Mouse (Mus musculus): ENCODE measurements around the gene Mgat5.

DNA sequence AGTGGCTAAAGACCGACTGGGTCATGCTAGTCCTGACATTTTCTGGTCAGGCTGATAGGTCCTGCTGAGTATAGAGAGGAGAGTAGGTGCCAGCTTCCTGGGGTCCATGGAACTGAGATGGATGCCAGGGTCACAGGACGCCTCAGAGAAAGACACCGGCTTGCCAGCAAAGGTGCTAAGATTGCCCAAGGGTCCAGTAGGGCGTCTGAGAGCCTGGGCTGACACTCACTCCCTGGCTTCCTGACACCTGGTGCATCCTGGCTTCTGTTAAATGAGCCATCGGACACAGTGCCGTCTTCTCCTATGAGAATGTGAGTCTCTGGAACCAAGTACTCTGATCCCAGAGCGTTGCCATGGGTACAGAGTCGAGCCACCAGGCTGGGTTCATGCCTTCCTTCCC lies 304.1 kb downstream of the Mgat5 start:
- no peak for TF ChIP-seq CTCF (IDR thresholded peaks at IDR 0.05; ENCODE audit: low read depth, low read length)
- TF ChIP-seq POLR2A (IDR thresholded peaks at IDR 0.05; ENCODE audit: extremely low read depth, insufficient read depth, low read length): no peak

All from liver, adult 2 months (tissue).